Mouse (Mus musculus) frontal cortex, postnatal 36 days (tissue): ENCODE results near the gene Ttll7.

ENCODE experiments used
- DNase-seq, 2 experiments: peaks; one replicate each; pipeline ENCODE4 v3.0.0; 2022; ENCODE audit warnings: low spot score in 2 of 2

Gene Ttll7

GRCm38 (mm10) chr3:146851966-146852891 is at the start of gene Ttll7:
Ttll7 (plus strand) TSS chr3:146852367.
- peak; percentile 89 to 91 for DNase-seq

GRCm38 (mm10) chr3:146812041-146812878 is 39.9 kb upstream of the Ttll7 start:
- peak in 1 of 2 experiments; percentile 4 for DNase-seq

- peak; percentile 90 to 92 for DNase-seq
Measured at GRCm38 (mm10) chr3:146812901-146813393, 39.2 kb upstream of the Ttll7 start, which contains the start of gene Prkacb. Prkacb (minus strand) TSS chr3:146812990.

GRCm38 (mm10) chr3:146813624-146814023 is 38.5 kb upstream of the Ttll7 start:
- DNase-seq = no peak

- no peak for DNase-seq
Measured at GRCm38 (mm10) chr3:146820718-146821117, 31.4 kb upstream of the Ttll7 start.

GRCm38 (mm10) chr3:146842766-146843165 is 9.4 kb upstream of the Ttll7 start:
- DNase-seq = no peak

- no peak for DNase-seq
Measured at GRCm38 (mm10) chr3:146843470-146843869, 8.7 kb upstream of the Ttll7 start.

GRCm38 (mm10) chr3:146846237-146846636 is 5.9 kb upstream of the Ttll7 start:
- DNase-seq = no peak

- DNase-seq = no peak
Measured at GRCm38 (mm10) chr3:146848112-146848511, 4.1 kb upstream of the Ttll7 start.

- DNase-seq = no peak
Measured at GRCm38 (mm10) chr3:146849360-146849759, 2.8 kb upstream of the Ttll7 start.

GRCm38 (mm10) chr3:146854473-146855087 is 2.4 kb downstream of the Ttll7 start:
- DNase-seq = no peak

- DNase-seq = peak in 1 of 2 experiments; percentile 52
Measured at GRCm38 (mm10) chr3:146857373-146857772, 5.2 kb downstream of the Ttll7 start.

GRCm38 (mm10) chr3:146860308-146860707 is 8.1 kb downstream of the Ttll7 start:
- no peak for DNase-seq

GRCm38 (mm10) chr3:146866563-146866962 is 14.4 kb downstream of the Ttll7 start:
- no peak for DNase-seq

GRCm38 (mm10) chr3:146871954-146872353 is 19.8 kb downstream of the Ttll7 start:
- no peak for DNase-seq

GRCm38 (mm10) chr3:146875929-146876328 is 23.8 kb downstream of the Ttll7 start:
- DNase-seq = no peak

GRCm38 (mm10) chr3:146893931-146894330 is 41.8 kb downstream of the Ttll7 start:
- DNase-seq = no peak

- DNase-seq = no peak
Measured at GRCm38 (mm10) chr3:146896581-146896980, 44.4 kb downstream of the Ttll7 start.

GRCm38 (mm10) chr3:146900094-146900493 is 47.9 kb downstream of the Ttll7 start:
- DNase-seq = no peak

GRCm38 (mm10) chr3:146901729-146902128 is 49.6 kb downstream of the Ttll7 start:
- no peak for DNase-seq

GRCm38 (mm10) chr3:146905606-146906005 is 53.4 kb downstream of the Ttll7 start:
- no peak for DNase-seq

- no peak for DNase-seq
Measured at GRCm38 (mm10) chr3:146908922-146909321, 56.8 kb downstream of the Ttll7 start.
